Mouse (Mus musculus) liver (tissue): Measurements from ENCODE around the gene Tiam1.
"Not testable (repeated sequence)": the region's sequence is repeated elsewhere in the genome, so short reads cannot be mapped to it uniquely, and the experiment has no call there.

Experiments
- DNase-seq: peaks from one replicate; pipeline ENCODE4 v3.0.0-alpha.2; 2020; ENCODE audit warnings: mixed read lengths

Tiam1 gene

DNA sequence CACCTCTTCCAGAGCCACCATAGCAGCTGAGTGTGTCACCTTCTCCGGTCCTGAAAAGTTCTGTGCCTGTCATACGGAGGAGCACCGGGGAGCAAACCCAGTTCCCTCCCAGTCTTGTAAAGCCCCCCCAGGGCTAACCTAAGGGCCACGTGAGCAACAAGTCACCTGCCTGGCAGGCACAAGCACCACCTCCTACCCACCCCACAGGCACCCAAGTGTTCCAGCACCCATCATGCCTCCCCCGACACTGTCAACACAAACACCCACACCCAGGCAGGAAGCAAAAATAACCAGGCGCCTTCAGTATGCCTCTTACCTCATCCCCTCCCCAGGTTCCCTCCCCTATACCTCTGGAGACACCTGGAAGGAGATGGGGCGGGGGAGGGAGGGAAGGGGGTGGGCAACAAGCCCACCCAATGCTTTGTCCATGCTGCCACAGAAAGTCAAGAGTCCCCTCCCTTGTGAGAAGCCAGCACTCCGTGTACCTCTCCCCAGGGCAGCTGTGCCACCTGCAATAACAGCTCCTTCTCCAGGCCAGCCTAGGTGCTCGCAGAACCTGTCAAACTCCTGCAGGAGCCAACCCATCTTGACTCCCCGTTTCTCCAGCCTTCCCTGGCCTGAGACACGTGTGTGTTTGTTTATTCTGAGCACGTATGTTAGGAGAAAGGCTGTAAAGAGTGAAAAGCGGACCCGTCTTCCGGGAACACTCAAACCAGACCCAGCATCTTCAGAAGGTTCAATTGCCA lies 38.7 kb downstream of the Tiam1 start:
- no peak for DNase-seq

DNA sequence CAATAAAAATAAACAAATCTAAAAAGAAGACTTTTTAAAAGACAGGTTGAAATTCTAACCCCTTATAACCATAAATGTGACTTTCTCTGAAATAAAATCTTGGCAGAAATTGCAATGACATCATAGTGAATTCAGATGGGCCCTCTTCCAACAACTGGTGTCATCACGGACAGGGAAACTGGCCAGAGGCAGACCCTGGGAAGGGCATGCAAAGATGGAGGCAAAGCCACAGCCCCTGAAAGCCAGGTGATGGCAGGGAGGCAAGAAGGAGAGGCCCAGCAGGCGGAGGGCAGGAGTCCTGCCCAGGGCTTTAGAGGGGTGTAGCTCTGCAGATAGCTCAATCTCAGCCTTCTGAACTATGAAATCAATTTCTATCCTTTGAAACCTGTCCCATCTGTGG lies 39.8 kb downstream of the Tiam1 start:
- DNase-seq: no peak

DNA sequence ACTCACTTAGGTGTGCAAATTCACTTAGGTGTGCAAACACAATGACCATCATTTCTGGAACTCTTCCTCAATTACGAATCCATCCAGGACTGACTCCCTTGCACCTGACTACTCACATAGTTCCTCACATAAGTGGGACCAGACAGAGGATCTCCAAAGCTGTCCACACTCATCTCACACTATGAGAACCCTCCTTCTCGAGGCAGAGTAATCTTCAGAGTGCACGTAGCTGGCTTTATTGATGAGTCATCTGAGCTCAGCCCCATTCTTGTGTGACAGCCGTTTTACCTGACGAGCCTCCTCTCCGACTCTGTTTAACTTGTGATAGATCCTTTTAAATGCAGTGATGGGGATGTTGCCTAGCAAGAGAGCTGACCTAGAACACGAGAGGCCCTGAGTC lies 41.0 kb downstream of the Tiam1 start:
- no peak for DNase-seq

DNA sequence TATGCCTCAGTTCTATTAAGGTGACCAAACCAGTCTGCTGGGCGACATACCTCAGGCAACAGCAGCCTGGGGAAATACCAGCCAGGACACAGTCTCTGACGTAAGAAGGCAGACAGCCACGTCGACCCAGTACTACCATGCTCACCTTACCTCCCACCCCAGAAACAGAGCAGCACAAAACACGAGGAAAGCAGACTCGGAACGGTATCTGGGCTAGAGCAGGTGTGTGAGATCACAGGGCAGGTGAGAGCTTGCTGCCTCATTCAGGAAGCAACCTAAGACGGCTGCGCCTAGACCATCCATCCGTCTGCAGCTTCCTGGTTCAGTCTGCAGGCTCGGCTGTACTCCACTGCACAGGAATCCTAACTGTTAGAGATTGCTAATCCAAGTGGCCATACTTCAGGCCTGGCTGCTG lies 45.4 kb downstream of the Tiam1 start:
- DNase-seq: no peak

DNA sequence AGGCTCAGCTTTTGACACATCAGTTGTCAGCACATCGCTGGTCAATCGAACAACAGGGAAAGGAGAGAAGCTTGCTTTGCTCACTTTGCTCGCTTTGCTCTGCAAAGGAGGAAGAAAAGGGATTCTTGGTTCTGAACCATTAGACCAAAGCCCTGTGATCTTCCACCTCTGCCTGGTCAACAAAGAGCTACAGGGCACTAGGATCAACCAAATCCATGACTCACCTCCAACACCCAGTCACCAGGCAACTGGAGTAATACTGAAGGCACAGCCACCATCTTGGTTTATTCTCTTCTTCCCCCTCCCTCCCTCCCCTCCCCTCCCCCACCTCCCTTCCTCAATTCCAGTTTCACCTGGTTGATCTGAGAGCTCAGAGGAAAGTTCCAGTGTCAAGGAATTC lies 45.8 kb downstream of the Tiam1 start:
- DNase-seq: no peak

DNA sequence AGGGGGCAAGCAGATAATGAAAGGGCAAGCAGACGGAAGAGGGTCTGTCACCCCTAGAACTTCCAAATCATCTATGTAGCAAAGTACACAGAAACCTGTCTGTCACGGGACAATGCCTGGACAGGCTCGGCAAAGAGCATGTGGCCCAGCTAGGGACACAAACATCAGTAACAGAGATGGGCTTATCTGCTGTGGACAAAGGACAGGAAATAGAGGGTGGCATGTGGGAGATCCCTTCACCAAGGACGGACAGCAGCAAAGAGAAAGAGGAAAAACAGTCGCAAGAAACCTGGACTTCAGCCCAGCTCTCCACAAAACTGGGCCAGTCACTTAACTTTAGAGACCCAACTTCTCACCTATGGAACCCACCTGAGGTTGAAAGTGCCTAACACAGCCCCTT lies 47.6 kb downstream of the Tiam1 start:
- no peak for DNase-seq

DNA sequence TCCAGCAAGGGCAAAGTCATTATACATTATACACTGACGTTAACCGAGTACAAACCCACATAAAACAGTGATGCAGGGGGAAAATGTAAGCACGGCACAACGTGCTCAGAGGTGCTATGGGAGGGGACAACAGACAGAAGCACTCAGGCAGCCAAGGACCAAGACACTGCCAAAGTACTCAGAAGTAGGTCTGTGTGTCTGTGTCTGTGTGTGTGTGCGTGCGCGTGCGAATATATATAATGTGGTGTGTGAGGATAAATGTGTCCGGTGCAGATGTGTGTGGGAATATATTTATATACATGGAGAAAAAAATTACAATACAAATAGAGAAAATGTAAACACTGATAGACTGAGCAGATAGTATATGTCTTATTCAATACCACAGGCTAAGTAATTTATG lies 50.6 kb downstream of the Tiam1 start:
- DNase-seq: no peak

DNA sequence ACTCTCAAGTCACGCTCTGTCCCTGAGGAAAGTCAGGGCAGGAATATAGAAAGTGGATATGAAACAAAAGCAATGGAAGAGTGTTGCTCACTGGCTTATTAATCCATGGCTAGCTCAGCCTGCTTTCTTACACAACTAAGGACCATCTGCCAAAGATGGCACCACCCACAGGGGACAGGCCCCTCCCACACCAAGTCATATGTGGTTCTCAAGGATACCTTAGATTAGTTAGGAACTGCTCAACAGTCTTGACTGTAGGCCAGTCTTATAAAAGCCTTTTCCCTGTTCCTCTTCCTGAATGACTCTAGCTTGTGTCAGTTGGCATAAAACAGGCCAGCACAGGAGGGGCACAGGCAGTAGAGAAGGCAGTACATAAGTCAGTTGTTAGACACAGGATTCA lies 51.7 kb downstream of the Tiam1 start:
- DNase-seq: no peak

DNA sequence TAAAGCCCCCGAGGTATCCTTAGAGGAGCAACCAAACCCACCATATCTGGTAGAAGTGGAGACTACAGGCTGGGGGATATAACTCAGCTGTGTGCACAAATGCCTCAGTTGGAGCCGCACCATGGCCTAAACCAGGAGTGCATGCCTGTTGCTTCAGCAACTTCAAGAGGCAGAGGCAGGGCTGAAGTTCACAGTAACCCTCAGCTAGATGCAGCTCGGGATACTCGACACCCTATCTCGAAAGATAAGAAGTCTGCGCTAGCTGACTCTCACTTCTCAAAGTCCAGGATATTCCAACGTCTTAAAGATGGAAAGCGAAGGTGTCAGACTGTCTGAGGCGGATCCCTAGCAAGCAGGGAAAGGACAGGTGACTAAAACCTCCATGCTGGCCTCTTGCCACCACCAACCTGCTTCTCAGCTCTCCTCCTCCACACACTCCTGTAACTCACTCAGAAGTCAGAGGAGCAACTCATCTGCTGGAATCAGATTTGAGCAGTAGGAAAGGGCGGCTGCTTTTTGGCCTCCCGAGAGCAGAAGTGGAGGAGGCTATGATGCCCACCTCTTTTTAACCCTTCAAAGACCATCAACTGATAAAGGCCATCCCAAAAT lies 52.4 kb downstream of the Tiam1 start:
- DNase-seq: no peak

DNA sequence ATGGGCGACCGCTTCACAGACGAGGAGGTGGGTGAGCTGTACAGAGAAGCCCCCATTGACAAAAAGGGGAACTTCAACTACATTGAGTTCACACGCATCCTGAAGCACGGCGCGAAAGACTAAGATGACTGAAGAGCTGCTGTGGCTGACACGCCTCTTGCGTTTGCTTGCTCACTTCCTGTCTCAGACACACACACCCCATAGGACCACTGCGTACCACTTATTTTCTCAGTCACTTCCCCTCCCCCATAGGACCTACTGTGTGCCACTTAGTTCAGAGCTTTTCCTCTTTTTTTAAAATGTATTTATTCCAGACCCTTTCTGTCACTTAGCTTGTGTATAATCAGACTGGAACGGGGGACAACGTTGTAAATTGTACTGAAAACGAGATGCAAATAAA lies 53.2 kb downstream of the Tiam1 start:
- DNase-seq: no peak

DNA sequence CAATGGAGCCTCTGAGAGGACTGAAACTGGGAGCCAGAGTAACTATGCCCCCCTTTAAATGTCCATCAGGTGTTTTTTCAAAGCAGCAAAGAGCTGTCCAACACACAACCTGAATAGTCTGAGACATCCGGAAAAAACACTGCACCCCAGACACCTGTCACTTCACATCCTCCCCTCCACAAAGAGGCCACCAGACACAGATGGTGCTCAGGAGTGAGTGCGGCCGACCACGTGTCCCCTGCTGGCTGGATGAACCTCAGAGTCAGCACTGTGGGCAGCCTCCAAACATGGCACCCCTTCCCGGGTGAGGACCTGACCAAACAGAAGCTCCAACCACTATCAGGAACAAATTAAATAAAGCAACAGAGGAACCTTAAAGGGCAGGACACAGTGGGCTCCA lies 56.3 kb downstream of the Tiam1 start:
- DNase-seq: no peak

DNA sequence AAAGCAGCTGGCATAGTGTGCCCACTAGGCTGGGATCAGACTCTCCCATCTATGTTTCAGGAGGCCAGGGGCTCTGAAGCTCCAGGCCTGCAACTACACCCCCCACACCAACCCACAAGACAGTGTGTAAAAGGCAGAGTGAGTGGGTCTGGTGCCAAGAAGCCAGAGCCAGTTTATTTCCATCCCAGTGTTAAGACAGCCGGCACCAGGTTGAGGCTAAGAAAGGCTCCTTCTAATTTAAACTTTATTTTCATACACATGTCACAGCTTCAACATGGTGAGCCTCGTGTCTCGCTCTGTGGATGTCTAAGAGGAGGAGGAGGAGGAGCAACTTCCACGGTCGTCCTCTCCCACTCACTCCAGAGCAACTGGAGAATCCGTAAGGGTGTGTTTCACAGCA lies 57.5 kb downstream of the Tiam1 start:
- DNase-seq: no peak

DNA sequence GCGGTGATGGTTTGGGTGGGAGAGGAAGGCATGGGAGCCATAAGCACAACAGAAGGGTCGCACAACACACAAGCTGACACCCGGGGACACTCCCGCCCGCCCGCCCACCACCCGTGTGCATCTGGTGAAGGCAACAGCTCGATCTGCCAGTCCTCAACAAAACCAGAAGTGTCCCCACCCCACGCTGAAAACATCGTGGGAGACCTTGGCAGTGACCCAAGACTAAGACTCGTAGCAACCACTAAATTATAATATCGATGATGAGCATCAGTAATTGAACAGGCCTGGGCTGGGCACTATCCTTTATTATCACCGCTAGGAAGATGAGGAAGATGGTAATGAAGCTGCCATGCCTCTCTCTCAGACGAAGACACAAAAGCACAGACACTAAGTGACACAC lies 58.0 kb downstream of the Tiam1 start:
- no peak for DNase-seq

DNA sequence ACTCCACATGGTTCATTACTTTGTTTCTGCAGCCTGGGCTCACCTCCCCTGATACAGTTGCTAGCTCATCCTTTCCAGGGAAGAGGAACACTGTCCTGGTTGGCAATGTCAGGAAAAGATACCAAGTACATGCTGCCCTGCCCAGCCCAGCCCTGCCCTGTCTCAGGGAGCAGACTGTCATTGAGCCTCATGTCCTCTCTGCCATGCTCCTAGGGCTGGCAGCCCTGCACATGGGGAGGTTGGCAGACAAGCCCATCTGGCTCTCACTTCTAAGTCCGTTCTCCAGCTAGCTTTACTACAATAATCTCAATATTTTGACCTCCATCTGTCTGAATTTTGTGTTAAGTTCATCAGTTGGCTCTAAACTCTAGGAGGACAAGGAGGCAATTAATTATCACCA lies 62.4 kb downstream of the Tiam1 start:
- no peak for DNase-seq

DNA sequence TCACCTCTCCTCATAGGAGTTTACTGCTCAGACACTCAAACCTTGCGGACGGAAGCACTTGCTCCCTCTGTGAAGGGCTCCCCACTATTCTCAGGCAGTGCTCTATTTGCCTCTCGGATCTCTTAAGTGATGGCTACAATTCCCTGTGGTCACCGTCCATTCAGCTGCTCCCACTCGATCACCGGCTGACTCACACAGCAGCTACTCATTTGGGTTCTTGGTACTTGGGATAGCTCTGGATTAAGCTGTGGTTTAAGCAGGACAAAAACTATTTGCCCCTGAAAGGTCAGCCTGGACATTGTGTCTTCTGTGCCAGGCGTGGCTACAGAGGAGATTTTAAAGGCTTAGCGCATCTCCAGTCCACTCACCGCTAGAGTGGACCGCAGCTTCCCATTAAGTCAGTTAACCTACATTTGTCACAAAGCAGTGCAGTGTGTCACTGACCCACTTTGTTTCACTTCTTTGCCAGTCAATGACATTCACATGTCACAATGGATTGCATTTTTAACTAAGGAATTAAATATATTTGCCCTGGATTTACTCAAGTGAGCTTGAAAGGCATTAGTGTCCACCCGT lies 64.7 kb downstream of the Tiam1 start:
- DNase-seq: no peak

DNA sequence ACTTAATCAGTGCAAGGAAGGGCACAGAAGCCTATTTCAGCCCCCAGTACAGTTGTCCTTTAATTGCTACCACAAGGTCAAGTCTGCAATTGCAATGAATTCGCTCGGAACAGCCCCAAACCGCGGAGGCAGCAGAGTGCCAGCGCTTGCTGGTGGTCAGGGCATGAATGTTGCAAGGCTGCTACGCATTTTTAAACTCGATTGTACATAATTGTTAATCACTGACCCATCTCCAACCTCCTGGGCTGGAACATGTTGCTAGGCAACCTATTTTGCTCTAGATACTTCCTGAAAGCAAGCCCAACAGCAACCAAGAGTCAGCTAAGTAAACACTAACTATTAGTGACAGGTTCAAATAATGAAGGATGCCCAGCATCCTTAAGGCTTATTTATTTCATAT lies 70.1 kb downstream of the Tiam1 start:
- DNase-seq: no peak

DNA sequence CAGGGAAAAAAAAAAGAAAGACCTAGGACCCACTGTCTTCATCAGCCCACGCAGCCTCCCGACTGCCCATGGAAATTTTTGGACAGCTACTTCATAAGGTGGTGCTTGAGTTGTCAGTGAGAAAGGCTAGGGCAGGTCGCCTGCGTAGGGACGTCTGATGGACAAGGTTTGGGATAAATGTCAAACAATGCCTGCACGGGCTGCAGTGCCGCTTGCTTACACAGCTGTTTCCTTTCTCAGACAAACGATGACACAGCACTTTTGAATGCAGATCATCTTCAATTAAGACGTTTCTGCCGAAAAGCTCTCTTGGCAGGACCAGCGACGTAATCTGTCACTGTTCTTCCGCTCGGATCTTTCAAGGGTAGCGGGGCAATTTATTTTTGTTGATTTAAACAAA lies 70.9 kb downstream of the Tiam1 start:
- DNase-seq: peak; percentile 26

DNA sequence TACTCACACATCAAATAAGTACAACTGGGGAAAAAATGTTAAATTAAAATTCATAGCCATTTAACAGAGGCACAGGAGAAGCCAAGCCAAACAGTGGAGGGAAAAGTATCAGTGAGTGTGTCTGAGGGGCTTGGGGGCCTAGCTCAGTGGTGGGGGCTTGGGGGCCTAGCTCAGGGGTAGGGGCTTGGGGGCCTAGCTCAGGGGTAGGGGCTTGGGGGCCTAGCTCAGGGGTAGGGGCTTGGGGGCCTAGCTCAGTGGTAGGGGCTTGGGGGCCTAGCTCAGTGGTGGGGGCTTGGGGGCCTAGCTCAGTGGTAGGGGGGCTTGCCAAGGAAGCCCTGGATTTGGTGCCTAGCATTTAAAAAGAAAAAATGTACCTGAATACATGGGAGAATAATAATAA lies 72.4 kb downstream of the Tiam1 start:
- DNase-seq: not testable (repeated sequence)

DNA sequence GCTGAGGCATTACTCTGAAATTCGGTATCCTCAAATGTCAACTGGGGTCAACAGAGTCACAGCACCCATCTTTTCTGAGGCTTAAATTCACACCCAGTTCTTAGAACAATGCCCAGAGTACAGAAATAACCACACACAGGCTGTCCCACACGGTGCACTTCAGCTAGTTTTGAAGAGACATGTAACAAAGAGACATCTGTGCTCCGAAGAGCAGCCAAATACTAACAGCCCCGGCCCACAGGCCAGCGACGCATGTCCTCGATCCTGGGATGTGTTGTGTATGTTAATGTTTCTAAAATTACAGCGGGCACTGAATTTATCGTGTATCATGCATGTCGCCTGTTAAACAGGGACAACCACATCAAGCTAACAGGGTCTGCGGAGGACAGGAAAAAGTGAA lies 73.5 kb downstream of the Tiam1 start:
- no peak for DNase-seq

DNA sequence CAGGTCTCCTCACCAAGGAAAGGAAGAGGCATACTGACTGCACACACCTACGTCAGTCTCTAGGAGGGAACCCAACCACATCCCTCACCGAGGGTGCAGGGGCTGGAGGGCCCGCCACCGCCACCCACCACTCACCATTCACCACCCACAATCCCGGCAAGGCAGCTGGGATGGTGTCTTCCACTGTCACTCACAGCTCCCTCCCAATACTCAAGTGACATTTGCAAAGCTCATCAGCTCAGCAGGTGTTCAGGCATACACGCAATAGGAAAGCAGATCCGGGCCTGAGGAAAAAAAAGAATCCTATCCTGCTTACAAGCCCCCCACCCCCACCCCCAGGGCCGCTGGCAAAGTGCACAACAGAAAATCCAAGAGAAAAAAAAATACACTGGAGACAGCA lies 74.4 kb downstream of the Tiam1 start:
- no peak for DNase-seq

DNA sequence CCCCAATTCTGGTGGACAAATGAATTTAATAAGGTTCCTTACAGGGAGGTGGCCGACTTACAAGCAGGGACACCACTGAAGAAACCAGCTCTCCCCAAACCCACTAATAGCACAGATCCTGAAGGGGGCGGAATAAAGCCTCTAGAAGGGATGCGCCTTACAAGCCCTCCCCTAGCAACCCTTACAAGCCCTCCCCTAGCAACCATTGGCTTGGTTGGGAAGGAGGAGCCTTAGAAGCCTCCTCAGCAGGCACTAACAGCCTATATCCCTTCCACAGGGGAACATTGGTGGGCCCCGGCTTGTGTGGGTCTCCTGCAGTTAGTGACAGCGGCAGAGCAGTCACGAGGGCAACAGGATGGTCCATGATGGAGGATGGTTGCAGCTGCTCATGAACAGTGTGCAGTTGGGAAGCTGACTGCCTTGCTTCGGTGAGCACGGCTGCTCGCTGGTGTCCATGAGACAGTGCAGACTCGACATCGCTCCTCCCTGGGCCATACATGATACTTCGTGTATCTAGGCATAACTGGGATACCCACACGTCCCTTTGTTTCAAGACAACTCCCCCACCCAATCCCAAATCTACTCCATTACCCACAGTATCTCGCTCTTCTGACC lies 90.6 kb downstream of the Tiam1 start:
- DNase-seq: no peak

DNA sequence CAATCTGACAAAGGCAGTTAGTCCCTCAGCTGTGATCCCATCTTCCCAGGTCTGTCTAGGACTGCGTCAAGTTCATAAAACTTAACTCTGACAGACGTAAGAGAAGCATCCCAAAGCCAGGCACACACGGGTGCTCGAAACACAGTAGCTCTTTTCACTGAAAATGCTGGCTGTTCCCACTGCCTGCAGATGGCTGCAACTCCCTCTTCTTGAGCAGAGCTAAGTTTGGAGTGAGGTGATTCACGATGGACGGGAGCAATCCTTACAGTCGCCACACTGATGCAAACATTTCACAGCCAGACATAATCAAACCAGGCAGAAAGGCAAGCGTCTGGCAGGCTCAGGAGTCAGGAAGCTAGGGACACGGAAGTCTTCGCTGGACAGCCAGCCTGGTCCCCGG lies 91.2 kb downstream of the Tiam1 start:
- DNase-seq: no peak

DNA sequence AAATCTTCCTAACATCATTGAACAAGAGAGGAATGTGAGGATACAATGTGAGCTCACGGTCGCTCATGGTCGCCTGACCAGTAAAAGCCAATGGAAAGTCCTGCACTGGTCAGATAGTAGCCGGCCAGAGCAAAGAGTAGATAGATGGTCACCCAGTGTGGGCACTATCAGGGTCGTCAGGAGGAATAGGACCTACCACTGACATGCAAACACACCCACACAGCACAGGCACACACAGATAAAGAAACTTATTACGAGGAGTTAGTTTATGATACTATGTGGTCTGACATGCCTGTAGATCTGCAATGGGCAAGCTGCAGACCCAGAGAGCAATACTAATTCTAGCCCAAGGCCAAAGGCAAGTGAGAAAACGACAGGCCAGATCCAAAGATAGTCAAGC lies 92.5 kb downstream of the Tiam1 start:
- DNase-seq: peak; percentile 36

DNA sequence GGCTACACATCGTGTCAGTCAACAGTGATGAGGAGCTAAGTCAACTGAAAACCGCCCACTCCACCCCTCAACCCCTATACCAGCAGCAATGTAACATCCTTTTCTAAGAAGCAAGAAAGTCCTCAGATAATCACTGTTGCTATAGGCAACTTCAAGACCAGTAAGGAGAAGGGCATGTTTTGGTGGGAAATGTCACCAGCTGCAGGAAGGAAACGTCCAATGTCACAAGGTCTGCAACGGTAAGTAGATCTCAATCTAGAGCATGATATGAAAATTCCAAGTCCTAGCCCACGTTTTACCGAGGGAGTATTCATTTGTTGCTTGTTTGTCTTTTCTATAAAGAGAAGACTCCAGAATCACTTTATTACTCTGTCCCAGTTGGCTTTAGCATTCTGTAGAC lies 95.7 kb downstream of the Tiam1 start:
- no peak for DNase-seq
